ENCODE assay signal across 8 mouse cellular contexts in genomic region chr1:136626141-136626540, GRCm38 (mm10). TPM values are rescaled to one million over a fixed set of nuclear protein-coding genes. Genes with fewer than 3 reads are reported as not detected.
DNase-seq lines count a peak whose midpoint lies in the region; ATAC-seq and TF ChIP-seq lines count a peak whose summit lies in the region.

No protein-coding gene starts in this region.

- peak overlapping the region; percentile 82 for H3K4me2 ChIP-seq in heart, embryonic 15.5 days
- peak overlapping the region; percentile 93 for H3K4me2 ChIP-seq in hindbrain, embryonic 12.5 days (replicated peaks)
- H3K4me2 ChIP-seq in midbrain, embryonic 14.5 days (ENCODE audit: low read length) = peak overlapping the region; percentile 86

- no peaks in the 10 kb centered on the region for H3K9me3 ChIP-seq in heart, embryonic 15.5 days (replicated peaks)
- H3K9me3 ChIP-seq in hindbrain, embryonic 12.5 days (replicated peaks) = no peaks in the 10 kb centered on the region
- no peaks in the 10 kb centered on the region for H3K9me3 ChIP-seq in midbrain, embryonic 14.5 days (ENCODE audit: control insufficient read depth, low read length)

- peaks cover 5% of the 10 kb centered on the region; the same call in 1 of the 2 replicates for H3K36me3 ChIP-seq in heart, embryonic 15.5 days
- H3K36me3 ChIP-seq in hindbrain, embryonic 12.5 days = peaks cover 20% of the 10 kb centered on the region
- H3K36me3 ChIP-seq in midbrain, embryonic 14.5 days (ENCODE audit: control insufficient read depth, insufficient read depth, low read length) = peaks cover 23% of the 10 kb centered on the region

- H3K27ac ChIP-seq in heart, embryonic 15.5 days = no peak overlapping the region
- no peak overlapping the region for H3K27ac ChIP-seq in bone marrow macrophage, adult 2 months (ENCODE audit: insufficient read depth, low read depth, low read length)
- H3K27ac ChIP-seq in hindbrain, embryonic 12.5 days = no peak overlapping the region
- no peak overlapping the region for H3K27ac ChIP-seq in midbrain, embryonic 14.5 days (replicated peaks; ENCODE audit: low read depth, low read length)

- H3K9ac ChIP-seq in heart, embryonic 15.5 days = peak overlapping the region; percentile 98
- H3K9ac ChIP-seq in hindbrain, embryonic 12.5 days = peak overlapping the region; percentile 97
- 0 out of 2 replicates have a peak overlapping the region, but pooled peaks have one; percentile 94 for H3K9ac ChIP-seq in midbrain, embryonic 14.5 days (replicated peaks; ENCODE audit: low read length)

- no peak for TF ChIP-seq CTCF in bone marrow macrophage, adult 2 months (IDR thresholded peaks at IDR 0.05; ENCODE audit: low read depth, low read length)

- DNase-seq in heart, adult 9 months (ENCODE audit: low spot score in 2 of 2) = no peak
- no peak for DNase-seq in midbrain, embryonic 14.5 days
- no peak for DNase-seq in cerebellum, adult 18-20 months
- no peak for DNase-seq in B cell, adult 2 months

- no peak for ATAC-seq in heart, embryonic 15.5 days (replicated peaks; ENCODE audit: insufficient number of reproducible peaks, insufficient read depth, low FRiP score, low read depth)
- ATAC-seq in hindbrain, embryonic 12.5 days (ENCODE audit: low FRiP score) = no peak
- no peak for ATAC-seq in midbrain, embryonic 14.5 days (ENCODE audit: low FRiP score, low TSS enrichment)
- no peak for ATAC-seq in granulocyte monocyte progenitor cell, adult 5-6 weeks (replicated peaks; ENCODE audit: poor library complexity, severe bottlenecking)

- peak overlapping the region; percentile 93 for H3K4me3 ChIP-seq in heart, embryonic 15.5 days
- peak overlapping the region; percentile 74 for H3K4me3 ChIP-seq in bone marrow macrophage, adult 2 months (ENCODE audit: insufficient read depth, low read length)
- peak overlapping the region; percentile 90 for H3K4me3 ChIP-seq in hindbrain, embryonic 12.5 days
- H3K4me3 ChIP-seq in midbrain, embryonic 14.5 days (replicated peaks; ENCODE audit: low read depth, low read length) = peak overlapping the region; percentile 90

- no peak for TF ChIP-seq POLR2A in bone marrow macrophage, adult 2 months (IDR thresholded peaks at IDR 0.05; ENCODE audit: borderline replicate concordance, low read depth, low read length)

- H3K27me3 ChIP-seq in heart, embryonic 15.5 days = no peaks in the 10 kb centered on the region
- H3K27me3 ChIP-seq in hindbrain, embryonic 12.5 days = no peaks in the 10 kb centered on the region
- no peaks in the 10 kb centered on the region for H3K27me3 ChIP-seq in midbrain, embryonic 14.5 days (ENCODE audit: control insufficient read depth, insufficient read depth, low read length)

- H3K4me1 ChIP-seq in heart, embryonic 15.5 days (replicated peaks) = peaks cover 29% of the 10 kb centered on the region
- H3K4me1 ChIP-seq in bone marrow macrophage, adult 2 months (ENCODE audit: control insufficient read depth, insufficient read depth, low read length) = peaks cover 20% of the 10 kb centered on the region
- H3K4me1 ChIP-seq in hindbrain, embryonic 12.5 days = peaks cover 34% of the 10 kb centered on the region
- peaks cover 31% of the 10 kb centered on the region for H3K4me1 ChIP-seq in midbrain, embryonic 14.5 days (ENCODE audit: control insufficient read depth, insufficient read depth, low read length)

- WGBS in heart, embryonic 15.5 days = 79% methylated on average over 7 of the region's 7 CpGs
- 93% methylated on average over 7 of the region's 7 CpGs for WGBS in hindbrain, embryonic 12.5 days
- 91% methylated on average over 7 of the region's 7 CpGs for WGBS in midbrain, embryonic 14.5 days

RNA-seq across cellular contexts. Expression of gene Zfp281, which starts 1.4 kb away (rescaled TPM):
- 11.7 and 12.6 TPM in 2 replicates for polyA plus RNA-seq in heart, embryonic 15.5 days (2015; fragmentation: Nextera tagmentation; extraction: Ambion mirVana)
- polyA plus RNA-seq in bone marrow macrophage, adult 2 months (2012; ENCODE audit: insufficient read depth, insufficient read length, missing spikeins) = 13.2 and 14.8 TPM in 2 replicates
- 33.6 and 37.0 TPM in 2 replicates for polyA plus RNA-seq in hindbrain, embryonic 12.5 days (2016; fragmentation: Nextera tagmentation; extraction: Ambion mirVana)
- polyA plus RNA-seq in midbrain, embryonic 14.5 days (2014; fragmentation: Nextera tagmentation; extraction: Ambion mirVana) = 26.6 and 34.7 TPM in 2 replicates
- 10.9 and 14.1 TPM in 2 replicates for total RNA-seq in granulocyte monocyte progenitor cell, adult 5-6 weeks (2014; fragmentation: Nextera tagmentation)
- 23.1 and 25.1 TPM in 2 replicates for total RNA-seq in granulocyte monocyte progenitor cell, adult 5-6 weeks (2017)
